ENCODE assay signal across 7 mouse cellular contexts in the genomic region with DNA sequence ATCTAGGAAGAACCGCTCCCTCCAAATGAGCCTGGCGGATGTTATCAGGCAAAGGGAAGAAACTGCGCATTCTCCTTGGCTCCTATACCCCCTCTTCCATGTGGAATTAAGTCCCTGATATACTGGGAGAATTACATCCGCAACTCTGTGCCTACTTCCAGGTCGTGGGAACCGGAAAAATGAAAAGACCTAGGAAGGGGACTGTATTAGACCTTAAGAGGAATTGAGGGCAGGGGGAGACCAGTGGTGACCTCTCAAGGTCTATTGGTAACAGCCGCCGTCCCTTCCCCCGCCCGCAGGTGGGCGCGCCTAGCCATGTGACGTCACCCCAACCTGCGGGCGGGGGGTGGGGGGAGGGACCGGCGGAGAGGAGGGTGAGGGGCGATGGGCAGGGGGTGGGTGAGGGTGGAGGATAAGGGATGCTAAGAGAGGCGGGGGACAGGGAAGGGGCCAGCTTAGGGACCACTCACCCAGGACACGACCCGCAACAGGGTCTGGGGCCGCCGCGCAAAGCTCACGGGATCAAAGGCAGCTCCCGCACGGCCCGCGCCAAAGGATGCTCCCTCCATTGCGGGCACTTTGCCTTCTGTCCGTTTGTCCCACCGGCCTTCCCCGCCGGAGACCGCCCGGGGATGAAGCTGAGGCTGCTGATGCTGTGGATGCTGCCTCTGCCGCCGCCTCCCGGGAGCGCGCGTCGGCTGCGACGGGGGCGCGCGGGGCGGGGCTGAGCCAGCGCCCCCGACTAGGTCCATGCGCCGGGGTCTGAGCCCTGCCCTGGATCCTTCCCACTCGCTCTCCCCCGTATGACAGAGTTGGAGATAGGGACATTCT. TPM values are rescaled to one million over a fixed set of nuclear protein-coding genes. Genes with fewer than 3 reads are reported as not detected.
A peak's percentile ranks its signal among the peaks of the same experiment; 100 is the strongest.
DNase-seq lines count a peak whose midpoint lies in the region; ATAC-seq and TF ChIP-seq lines count a peak whose summit lies in the region.

A gene (minus strand): TSS at position 705 of the 831 bp plus-strand sequence.

- TF ChIP-seq POLR2A in limb, embryonic 14.5 days (IDR thresholded peaks at IDR 0.05; ENCODE audit: borderline replicate concordance, extremely low read depth, insufficient read depth, insufficient read length): no peak

- H3K4me1 ChIP-seq in lung, embryonic 15.5 days: peaks cover 21% of the 10 kb centered on the region
- peaks cover 15% of the 10 kb centered on the region for H3K4me1 ChIP-seq in heart, embryonic 16.5 days (ENCODE audit: control insufficient read depth, insufficient read depth, low read length)
- H3K4me1 ChIP-seq in limb, embryonic 14.5 days (ENCODE audit: control insufficient read depth, insufficient read depth, low read length): peaks cover 8% of the 10 kb centered on the region

- ATAC-seq in lung, embryonic 15.5 days (ENCODE audit: borderline replicate concordance, extremely low read depth, low FRiP score, low TSS enrichment): no peak
- ATAC-seq in heart, embryonic 16.5 days (replicated peaks; ENCODE audit: extremely low read depth, insufficient read depth, low FRiP score): no peak
- peak; percentile 27; the same call in 1 of the 2 replicates for ATAC-seq in limb, embryonic 14.5 days (ENCODE audit: low FRiP score, low read depth)

- peaks cover 42% of the 10 kb centered on the region for H3K27me3 ChIP-seq in lung, embryonic 15.5 days
- peaks cover 31% of the 10 kb centered on the region for H3K27me3 ChIP-seq in heart, embryonic 16.5 days (ENCODE audit: control insufficient read depth, insufficient read depth, low read length)
- peaks cover 38% of the 10 kb centered on the region for H3K27me3 ChIP-seq in limb, embryonic 14.5 days (ENCODE audit: control insufficient read depth, insufficient read depth, low read length)

- peaks cover 13% of the 10 kb centered on the region; the same call in 1 of the 2 replicates for H3K36me3 ChIP-seq in lung, embryonic 15.5 days
- H3K36me3 ChIP-seq in heart, embryonic 16.5 days (ENCODE audit: control insufficient read depth, insufficient read depth): no peaks in the 10 kb centered on the region
- H3K36me3 ChIP-seq in limb, embryonic 14.5 days (ENCODE audit: control insufficient read depth, insufficient read depth, low read length): peaks cover 15% of the 10 kb centered on the region

- H3K9me3 ChIP-seq in lung, embryonic 15.5 days: no peaks in the 10 kb centered on the region
- no peaks in the 10 kb centered on the region for H3K9me3 ChIP-seq in heart, embryonic 16.5 days (replicated peaks; ENCODE audit: control insufficient read depth, low read length)
- no peaks in the 10 kb centered on the region for H3K9me3 ChIP-seq in limb, embryonic 14.5 days (ENCODE audit: control insufficient read depth, low read length)

- DNase-seq in lung, postnatal 36 days: no peak
- peak; percentile 76 to 77 for DNase-seq in cerebellum, postnatal 14 days
- no peak for DNase-seq in limb, embryonic 14.5 days (ENCODE audit: low spot score)
- peak; percentile 63 for DNase-seq in right cerebral cortex, postnatal 25 days
- no peak for DNase-seq in c-Kit-positive CD71-positive TER-119-positive erythroid progenitor cells, embryonic 14.5 days (ENCODE audit: low spot score)

- peak within 1 kb of the TSS; percentile 49 for H3K4me3 ChIP-seq in lung, embryonic 15.5 days
- peak within 1 kb of the TSS; percentile 52 for H3K4me3 ChIP-seq in heart, embryonic 16.5 days (ENCODE audit: low read length)
- H3K4me3 ChIP-seq in limb, embryonic 14.5 days (replicated peaks; ENCODE audit: low read length): peak within 1 kb of the TSS; percentile 65

- peak within 1 kb of the TSS; percentile 29 for H3K9ac ChIP-seq in lung, embryonic 15.5 days
- H3K9ac ChIP-seq in heart, embryonic 16.5 days (ENCODE audit: low read length): peak within 1 kb of the TSS; percentile 21
- peak within 1 kb of the TSS; percentile 59 for H3K9ac ChIP-seq in limb, embryonic 14.5 days (ENCODE audit: low read depth, low read length, severe bottlenecking)

- H3K4me2 ChIP-seq in lung, embryonic 15.5 days: peak within 1 kb of the TSS; percentile 92
- peak within 1 kb of the TSS; percentile 70 for H3K4me2 ChIP-seq in heart, embryonic 16.5 days (ENCODE audit: low read depth, low read length)
- H3K4me2 ChIP-seq in limb, embryonic 14.5 days (replicated peaks; ENCODE audit: low read depth, low read length, severe bottlenecking): peak within 1 kb of the TSS; percentile 93

- no peak within 1 kb of the TSS for H3K27ac ChIP-seq in lung, embryonic 15.5 days
- no peak within 1 kb of the TSS for H3K27ac ChIP-seq in heart, embryonic 16.5 days (ENCODE audit: low read length)
- H3K27ac ChIP-seq in limb, embryonic 14.5 days (replicated peaks; ENCODE audit: low read depth, low read length): no peak within 1 kb of the TSS

- 1% methylated on average over 54 of the region's 55 CpGs for WGBS in lung, embryonic 15.5 days
- under 1% methylated on average over 54 of the region's 55 CpGs for WGBS in heart, embryonic 16.5 days
- under 1% methylated on average over 48 of the region's 55 CpGs for WGBS in limb, embryonic 14.5 days

RNA-seq across cellular contexts. Expression of the gene that starts here (rescaled TPM):
- 1.0 and 2.0 TPM in 2 replicates for polyA plus RNA-seq in lung, embryonic 15.5 days (2015; fragmentation: Nextera tagmentation; extraction: Ambion mirVana)
- 0.60 and 0.67 TPM in 2 replicates for polyA plus RNA-seq in heart, embryonic 16.5 days (2015; fragmentation: Nextera tagmentation; extraction: Ambion mirVana)
- 2.6 and 3.0 TPM in 2 replicates for polyA plus RNA-seq in limb, embryonic 14.5 days (2012; rRNA removed)
- 3.1 and 4.9 TPM in 2 replicates for polyA plus RNA-seq in limb, embryonic 14.5 days (2014; fragmentation: Nextera tagmentation; extraction: Ambion mirVana)

Comparison
In these comparisons a context has a peak if more than half of its experiments do, and no peak if none do; other contexts are left out.
1. DNase-seq: peak in cerebellum, postnatal 14 days (2 of 2) and right cerebral cortex, postnatal 25 days (single experiment); none in lung, postnatal 36 days (single experiment), limb, embryonic 14.5 days (single experiment) and c-Kit-positive CD71-positive TER-119-positive erythroid progenitor cells, embryonic 14.5 days (single experiment).
2. Peak in every context shown above with its lines, with median percentiles within 50 percentile points of each other: H3K4me2 ChIP-seq, H3K4me3 ChIP-seq and H3K9ac ChIP-seq.